Mouse (Mus musculus) lung, adult 2 months (tissue): Measurements from ENCODE around the gene Aasdh.
A peak's percentile ranks its signal among the peaks of the same experiment; 100 is the strongest.

Experiments used
- CTCF ChIP-seq: fragments of 200-500 bp; IDR thresholded peaks from 2 replicates; pipeline ENCODE4 v1.5.1; 2011; ENCODE audit warnings: mild to moderate bottlenecking, low read length, control low read depth; ENCODE audit not compliant: insufficient read depth
- POLR2A ChIP-seq: fragments of 200-500 bp; IDR thresholded peaks from 2 replicates; pipeline ENCODE4 v1.6.1; 2011; ENCODE audit warnings: low read depth, mild to moderate bottlenecking, control low read depth, low read length, borderline replicate concordance; ENCODE audit errors: extremely low read depth

DNA sequence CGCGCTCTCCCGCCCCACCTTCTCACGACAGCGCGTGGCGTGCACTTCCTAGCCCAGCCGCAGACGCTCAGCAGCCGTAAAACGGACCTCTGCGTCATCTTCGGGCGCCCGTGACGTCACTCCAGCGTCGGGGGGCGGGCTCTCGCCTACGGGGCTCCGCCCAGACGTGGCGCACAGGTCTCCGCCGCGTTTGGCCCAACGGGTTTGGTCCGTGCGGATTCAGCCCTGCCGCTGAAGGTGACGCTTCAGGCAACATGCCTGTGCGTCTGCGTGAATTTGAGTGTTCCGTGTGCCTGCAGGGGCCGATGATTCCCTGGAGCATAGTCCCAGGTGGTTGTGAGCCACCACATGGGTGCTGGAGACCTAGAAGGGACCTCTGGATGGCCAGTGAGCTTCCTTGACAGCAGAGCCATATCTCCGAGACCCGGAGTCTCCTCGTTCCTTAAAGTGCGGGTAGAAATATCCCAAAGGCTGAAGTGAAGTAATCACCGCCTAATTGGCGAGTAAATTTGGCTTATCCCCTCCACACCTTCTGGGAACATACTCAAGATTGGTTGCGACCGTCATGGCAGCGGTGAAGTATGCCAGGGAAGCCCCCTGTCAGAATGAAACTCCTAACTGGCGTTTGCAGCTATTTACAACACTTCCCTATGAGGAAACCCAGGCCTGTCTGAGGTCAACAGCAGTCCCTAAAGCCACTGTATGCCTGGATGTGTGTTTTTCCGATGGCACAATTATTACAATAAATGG, at the start of gene Aasdh:
- TF ChIP-seq POLR2A (peak; percentile 99), CTCF (no peak)
